Mouse (Mus musculus) lung, embryonic 14.5 days (tissue): ENCODE results near the gene Pfkl. TPM values are rescaled to one million over a fixed set of nuclear protein-coding genes. Genes with fewer than 3 reads are reported as not detected.

Experiments
- ATAC-seq: fragments of 200-750 bp; cut with Nextera tagmentation; 2 replicates; pipeline ENCODE4 v1.8.0; 2017; ENCODE audit warnings: mild to moderate bottlenecking, moderate TSS enrichment, moderate library complexity; ENCODE audit not compliant: insufficient read depth
- DNase-seq: peaks from one replicate; pipeline ENCODE4 v3.0.0-alpha.2; 2015
- H3K27ac ChIP-seq: fragments of 300-500 bp; sonication (generic); 2 replicates; pipeline ENCODE4 v1.5.1; 2014; ENCODE audit warnings: low read depth, mild to moderate bottlenecking, moderate library complexity
- H3K27me3 ChIP-seq: fragments of 300-500 bp; sonication (generic); 2 replicates; pipeline ENCODE4 v1.6.1; 2014; ENCODE audit warnings: low read length, control low read depth; ENCODE audit not compliant: insufficient read depth
- H3K36me3 ChIP-seq: fragments of 300-500 bp; sonication (generic); 2 replicates; pipeline ENCODE4 v1.6.1; 2014; ENCODE audit warnings: control low read depth; ENCODE audit not compliant: insufficient read depth
- H3K4me1 ChIP-seq: fragments of 300-500 bp; sonication (generic); 2 replicates; pipeline ENCODE4 v1.6.1; 2014; ENCODE audit warnings: antibody characterized with exemption, control low read depth; ENCODE audit not compliant: insufficient read depth
- H3K4me2 ChIP-seq: fragments of 300-500 bp; sonication (generic); 2 replicates; pipeline ENCODE4 v1.6.1; 2014; ENCODE audit warnings: mild to moderate bottlenecking
- H3K4me3 ChIP-seq: fragments of 300-500 bp; sonication (generic); 2 replicates; pipeline ENCODE4 v1.5.1; 2014; ENCODE audit warnings: low read depth, low read length
- H3K9ac ChIP-seq: fragments of 300-500 bp; sonication (generic); 2 replicates; pipeline ENCODE4 v1.6.1; 2014
- H3K9me3 ChIP-seq: fragments of 300-500 bp; sonication (generic); 2 replicates; pipeline ENCODE4 v1.6.1; 2016; ENCODE audit warnings: low read depth, low read length, control low read depth
- CTCF ChIP-seq: IDR thresholded peaks from 2 replicates; pipeline ENCODE4 v1.5.1; 2016; ENCODE audit warnings: antibody characterized with exemption, low read depth
- WGBS: fragments of 180-500 bp; shearing (Covaris S2); extraction: QIAGEN DNeasy Blood & Tissue Kit; methylation state at CpG from one replicate; pipeline ENCODE4 v1.1.7; 2014; 5-methylcytosine and 5-hydroxymethylcytosine counted together
- polyA plus RNA-seq: library from polyadenylated mRNA; unstranded; fragments of >200 nt; fragmentation: Nextera tagmentation; extraction: Ambion mirVana; gene quantifications from 2 replicates; pipeline ENCODE4 v1.2.1, GENCODE M21; 2014

Gene Pfkl
- polyA plus RNA-seq: 141 and 160 TPM in 2 replicates

- peaks cover 7% of the 10 kb centered on the region for H3K4me1 ChIP-seq
- peak within 1 kb of the TSS; percentile 99 for H3K27ac ChIP-seq
- 0 out of 2 replicates have a peak, but pooled peaks cover 8% of the 10 kb centered on the region for H3K36me3 ChIP-seq
- peak within 1 kb of the TSS; percentile 79 for H3K4me3 ChIP-seq
- peak within 1 kb of the TSS; percentile 90 for H3K9ac ChIP-seq
- no peak for TF ChIP-seq CTCF
- no peaks in the 10 kb centered on the region for H3K27me3 ChIP-seq
- WGBS: 1% methylated on average over 9 of the region's 9 CpGs
- DNase-seq: no peak
- no peak; the same call in none of the 2 replicates for ATAC-seq
- H3K4me2 ChIP-seq: peak within 1 kb of the TSS; percentile 94
- no peaks in the 10 kb centered on the region for H3K9me3 ChIP-seq
Observed at GRCm38 (mm10) chr10:78009945-78010293, at the start of gene Pfkl. Gene Pfkl, minus strand, starts transcription at chr10:78010083.

DNA sequence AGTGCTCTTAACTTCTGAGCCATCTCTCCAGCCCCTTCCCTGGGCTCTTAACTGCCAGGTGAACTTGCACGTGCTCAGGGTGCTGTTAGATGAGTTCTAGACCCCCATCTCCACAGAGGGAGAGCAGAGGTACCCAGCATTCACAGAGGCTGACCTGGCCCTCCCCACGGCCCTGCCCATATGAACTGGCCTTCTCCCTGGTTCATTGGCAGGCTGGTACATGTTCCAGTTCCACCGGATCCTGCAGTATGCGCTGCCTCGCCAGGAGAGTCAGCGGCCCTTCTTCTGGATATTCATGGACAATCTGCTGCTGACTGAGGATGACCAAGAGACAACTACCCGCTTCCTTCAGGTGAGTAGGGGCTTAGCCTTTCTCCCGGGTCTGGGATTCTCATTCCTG is 47.2 kb upstream of the Pfkl start:
- Histone ChIP-seq H3K36me3 (no peaks in the 10 kb centered on the region), H3K27me3 (no peaks in the 10 kb centered on the region), H3K4me2 (no peak overlapping the region), H3K9ac (no peak overlapping the region), H3K9me3 (no peaks in the 10 kb centered on the region), H3K4me1 (no peaks in the 10 kb centered on the region), H3K27ac (no peak overlapping the region), H3K4me3 (no peak overlapping the region)
- 82% methylated on average over 8 of the region's 8 CpGs for WGBS
- DNase-seq (no peak), ATAC-seq (no peak)
- TF ChIP-seq CTCF: no peak

DNA sequence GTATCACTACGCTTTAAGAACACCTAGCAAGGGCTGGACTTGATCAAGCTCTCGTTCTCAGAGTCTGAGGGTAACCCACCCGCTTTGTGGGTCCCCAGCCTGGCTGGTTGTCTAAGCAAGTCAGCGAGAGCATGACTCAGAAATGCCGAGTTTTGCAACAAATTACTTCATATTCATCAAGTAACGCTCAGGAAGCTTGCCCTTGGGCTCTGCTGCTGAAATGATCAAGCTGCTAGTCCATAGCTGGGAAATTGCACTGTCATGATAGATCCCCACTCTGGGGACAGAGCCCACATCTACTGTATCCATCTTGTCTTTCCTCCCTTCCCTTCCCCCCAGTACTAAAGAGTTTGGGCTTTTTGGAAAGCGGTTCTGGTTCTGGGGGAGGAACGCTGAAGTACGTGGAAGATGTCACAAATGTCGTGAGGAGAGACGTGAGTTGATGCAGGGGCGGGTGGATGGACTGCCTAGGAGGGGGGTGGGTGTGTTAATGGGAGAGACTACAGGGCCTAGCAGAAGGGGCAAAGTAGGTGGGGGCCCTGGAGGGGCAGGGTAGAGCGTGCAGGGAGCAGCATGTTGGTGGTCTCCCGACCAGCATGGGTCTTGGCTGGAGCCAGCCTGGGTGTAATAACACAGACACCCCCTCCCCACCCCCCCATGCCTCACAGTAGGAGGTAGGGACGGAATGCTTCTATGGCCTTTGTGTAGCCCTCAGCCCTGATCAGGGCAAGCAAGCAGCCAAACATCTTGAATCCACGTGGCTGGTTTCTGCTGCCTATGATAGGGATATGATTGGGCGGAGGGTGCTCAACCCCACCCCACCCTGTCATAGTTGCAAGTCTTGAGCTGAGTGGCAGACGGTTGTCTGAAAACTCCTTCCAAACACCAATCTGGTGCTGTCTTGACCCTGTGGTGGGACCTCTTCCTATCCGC is 45.0 kb upstream of the Pfkl start:
- 42% methylated on average over 19 of the region's 19 CpGs for WGBS
- ATAC-seq (peak; percentile 94), DNase-seq (peak; percentile 93)
- H3K36me3 ChIP-seq: no peaks in the 10 kb centered on the region
- peak overlapping the region; percentile 60; the same call in 1 of the 2 replicates for H3K27ac ChIP-seq
- H3K4me2 ChIP-seq: peak overlapping the region; percentile 27; the same call in 1 of the 2 replicates
- H3K9me3 ChIP-seq: no peaks in the 10 kb centered on the region
- no peak for TF ChIP-seq CTCF
- H3K4me1 ChIP-seq: no peaks in the 10 kb centered on the region
- H3K9ac ChIP-seq: no peak overlapping the region
- H3K27me3 ChIP-seq: no peaks in the 10 kb centered on the region
- H3K4me3 ChIP-seq: no peak overlapping the region

DNA sequence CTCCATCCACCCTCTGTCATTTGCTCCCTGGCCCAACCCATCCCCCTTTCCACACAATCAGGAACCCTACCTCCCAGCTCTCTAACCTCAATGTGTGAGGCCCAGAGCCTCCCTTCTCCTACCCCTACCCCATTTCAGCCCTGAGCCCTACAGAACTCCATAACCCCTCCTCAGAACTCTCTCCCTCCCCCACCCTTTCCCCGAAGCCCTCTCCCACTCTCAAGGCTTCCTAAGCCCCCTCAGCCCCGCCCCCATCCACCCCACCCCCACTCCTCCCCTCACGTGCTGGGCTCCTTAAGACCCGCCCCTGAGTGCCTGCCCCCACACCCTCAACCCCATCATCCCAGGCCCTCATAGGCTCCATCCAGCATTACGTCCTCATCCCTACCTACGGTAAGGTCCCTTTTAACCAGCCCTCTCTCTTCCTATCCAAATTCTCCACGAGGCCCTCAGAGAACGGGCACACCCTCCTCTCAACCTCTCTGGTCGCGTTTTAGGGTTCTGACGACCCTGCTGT is 39.7 kb upstream of the Pfkl start:
- Histone ChIP-seq H3K36me3 (no peaks in the 10 kb centered on the region), H3K4me2 (no peak overlapping the region), H3K27ac (no peak overlapping the region), H3K27me3 (no peaks in the 10 kb centered on the region), H3K4me3 (no peak overlapping the region), H3K4me1 (no peaks in the 10 kb centered on the region), H3K9me3 (no peaks in the 10 kb centered on the region), H3K9ac (no peak overlapping the region)
- no peak for TF ChIP-seq CTCF
- 51% methylated on average over 11 of the region's 11 CpGs for WGBS
- ATAC-seq (no peak), DNase-seq (no peak)

DNA sequence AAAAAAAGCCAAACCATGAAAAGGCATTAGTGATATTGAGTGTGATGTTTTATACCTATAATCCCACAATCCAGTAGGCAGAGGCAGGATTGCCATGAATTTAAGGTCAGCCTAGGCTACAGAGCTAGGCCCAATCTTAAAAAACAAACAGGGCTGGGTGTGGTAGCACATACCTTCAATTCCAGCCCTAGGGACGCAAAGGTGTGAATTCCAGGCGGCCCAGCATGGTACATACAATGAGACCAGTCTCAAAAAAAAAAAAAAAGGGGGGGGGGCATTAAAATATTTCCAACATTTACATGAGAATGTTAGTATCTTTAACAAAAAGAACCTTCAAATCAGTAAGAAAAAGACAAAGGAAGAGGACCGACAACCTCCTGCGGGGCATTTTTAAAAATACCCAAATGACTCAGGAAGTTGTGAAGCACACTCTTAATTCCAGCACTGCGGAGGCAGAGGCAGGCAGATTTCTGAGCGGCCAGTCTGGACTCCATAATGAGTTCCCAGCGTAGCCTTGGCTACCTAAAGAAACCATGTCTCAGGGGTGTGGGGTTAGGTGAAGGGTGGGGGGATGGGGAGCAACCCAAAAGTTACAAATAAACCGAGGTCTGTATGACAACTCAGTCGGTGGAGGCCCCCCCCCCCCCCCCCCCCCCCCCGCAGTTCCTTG is 38.3 kb upstream of the Pfkl start:
- Histone ChIP-seq H3K4me3 (no peak overlapping the region), H3K9ac (no peak overlapping the region), H3K27ac (no peak overlapping the region), H3K27me3 (0 out of 2 replicates have a peak, but pooled peaks cover under 1% of the 10 kb centered on the region), H3K4me2 (no peak overlapping the region), H3K36me3 (no peaks in the 10 kb centered on the region), H3K9me3 (no peaks in the 10 kb centered on the region), H3K4me1 (0 out of 2 replicates have a peak, but pooled peaks cover 2% of the 10 kb centered on the region)
- 80% methylated on average over 9 of the region's 10 CpGs for whole genome bisulfite sequencing
- no peak for TF ChIP-seq CTCF
- ATAC-seq (no peak), DNase-seq (no peak)

- DNase-seq (no peak), ATAC-seq (no peak)
- Histone ChIP-seq H3K4me1 (0 out of 2 replicates have a peak, but pooled peaks cover 2% of the 10 kb centered on the region), H3K4me3 (no peak overlapping the region), H3K9ac (no peak overlapping the region), H3K36me3 (no peaks in the 10 kb centered on the region), H3K27ac (no peak overlapping the region), H3K4me2 (no peak overlapping the region), H3K27me3 (peaks cover 5% of the 10 kb centered on the region; the same call in 1 of the 2 replicates), H3K9me3 (no peaks in the 10 kb centered on the region)
- 80% methylated on average over 4 of the region's 4 CpGs for WGBS
- TF ChIP-seq CTCF: no peak
Observed at GRCm38 (mm10) chr10:78046388-78046787, 36.5 kb upstream of the Pfkl start.

GRCm38 (mm10) chr10:78044531-78044930 is 34.6 kb upstream of the Pfkl start:
- DNase-seq (no peak), ATAC-seq (no peak)
- Histone ChIP-seq H3K9ac (no peak overlapping the region), H3K36me3 (no peaks in the 10 kb centered on the region), H3K4me2 (no peak overlapping the region), H3K4me3 (no peak overlapping the region), H3K27me3 (peaks cover 5% of the 10 kb centered on the region; the same call in 1 of the 2 replicates), H3K9me3 (no peaks in the 10 kb centered on the region), H3K27ac (no peak overlapping the region), H3K4me1 (0 out of 2 replicates have a peak, but pooled peaks cover 2% of the 10 kb centered on the region)
- no peak for TF ChIP-seq CTCF
- 61% methylated on average over 1 of the region's 1 CpGs for WGBS
